Mouse (Mus musculus) hindbrain, embryonic 12.5 days (tissue): ENCODE data around the gene Car11. TPM values are rescaled to one million over a fixed set of nuclear protein-coding genes. Genes with fewer than 3 reads are reported as not detected.
"Not testable (repeated sequence)": the region's sequence is repeated elsewhere in the genome, so short reads cannot be mapped to it uniquely, and the experiment has no call there.

Source experiments
- ATAC-seq: fragments of 200-750 bp; cut with Nextera tagmentation; 2 replicates; pipeline ENCODE4 v1.8.0; 2017; ENCODE audit warnings: moderate TSS enrichment; ENCODE audit not compliant: low FRiP score
- H3K27ac ChIP-seq: fragments of 300-500 bp; sonication (generic); 2 replicates; pipeline ENCODE4 v1.5.1; 2016; ENCODE audit warnings: mild to moderate bottlenecking
- H3K27me3 ChIP-seq: fragments of 300-500 bp; sonication (generic); 2 replicates; pipeline ENCODE4 v1.6.1; 2016; ENCODE audit warnings: mild to moderate bottlenecking
- H3K36me3 ChIP-seq: fragments of 300-500 bp; sonication (generic); 2 replicates; pipeline ENCODE4 v1.6.1; 2016; ENCODE audit warnings: mild to moderate bottlenecking
- H3K4me1 ChIP-seq: fragments of 300-500 bp; sonication (generic); 2 replicates; pipeline ENCODE4 v1.6.1; 2016
- H3K4me2 ChIP-seq: fragments of 300-500 bp; sonication (generic); replicated peaks from 2 replicates; pipeline ENCODE4 v1.6.1; 2016; ENCODE audit warnings: mild to moderate bottlenecking
- H3K4me3 ChIP-seq: fragments of 300-500 bp; sonication (generic); 2 replicates; pipeline ENCODE4 v1.5.1; 2016; ENCODE audit warnings: mild to moderate bottlenecking
- H3K9ac ChIP-seq: fragments of 300-500 bp; sonication (generic); 2 replicates; pipeline ENCODE4 v1.6.1; 2016; ENCODE audit warnings: mild to moderate bottlenecking, moderate library complexity
- H3K9me3 ChIP-seq: fragments of 300-500 bp; sonication (generic); replicated peaks from 2 replicates; pipeline ENCODE4 v1.6.1; 2016; ENCODE audit warnings: mild to moderate bottlenecking
- WGBS: fragments of 180-500 bp; shearing (Covaris S2); methylation state at CpG from one replicate; pipeline ENCODE4 v1.1.7; 2016; 5-methylcytosine and 5-hydroxymethylcytosine counted together
- polyA plus RNA-seq: library from polyadenylated mRNA; unstranded; fragments of >200 nt; fragmentation: Nextera tagmentation; extraction: Ambion mirVana; gene quantifications from 2 replicates; pipeline ENCODE4 v1.2.1, GENCODE M21; 2016

Car11 gene
- 21.2 and 25.5 TPM in 2 replicates for polyA plus RNA-seq

DNA sequence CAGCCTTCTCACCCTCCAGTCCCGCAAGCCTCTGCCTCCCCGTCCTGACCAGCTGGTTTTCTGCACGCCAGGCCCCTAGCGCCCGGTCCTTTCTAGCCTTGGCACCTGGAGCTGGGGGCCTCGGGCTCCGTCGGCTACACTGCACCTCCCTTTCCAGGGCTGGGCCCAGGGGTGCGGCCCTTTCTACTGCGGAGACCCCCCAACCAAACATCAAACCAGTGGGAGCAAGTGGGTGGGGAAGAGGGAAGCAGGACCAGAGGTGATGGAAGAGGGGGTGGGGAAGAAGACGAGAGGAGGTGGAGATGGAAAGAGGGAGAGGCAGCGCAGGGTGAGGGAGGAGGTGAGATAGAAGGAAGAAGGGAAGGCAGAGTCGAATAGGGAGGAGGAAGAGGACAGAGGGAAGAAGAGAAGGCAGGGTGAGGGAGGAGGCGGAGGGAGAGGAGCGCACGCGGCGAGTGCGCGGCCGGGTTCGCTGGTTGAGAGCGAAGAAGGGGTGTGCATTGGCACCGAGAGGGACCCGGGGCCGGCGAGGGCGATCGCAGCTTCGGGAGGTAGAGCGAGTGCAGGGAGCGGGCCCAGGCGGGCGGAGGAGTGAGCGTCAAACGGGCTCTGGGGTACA is at the start of gene Car11:
Gene Car11, plus strand, starts transcription at position 321 of the 619 bp plus-strand sequence.
- Histone ChIP-seq H3K27ac (peak within 1 kb of the TSS; percentile 68), H3K27me3 (peaks cover 28% of the 10 kb centered on the region), H3K4me1 (peaks cover 45% of the 10 kb centered on the region), H3K9me3 (no peaks in the 10 kb centered on the region), H3K4me2 (peak within 1 kb of the TSS; percentile 68), H3K9ac (peak within 1 kb of the TSS; percentile 67), H3K36me3 (no peaks in the 10 kb centered on the region), H3K4me3 (peak within 1 kb of the TSS; percentile 45)
- WGBS, result 2% methylated on average over 36 of the region's 36 CpGs
- no peak for ATAC-seq

DNA sequence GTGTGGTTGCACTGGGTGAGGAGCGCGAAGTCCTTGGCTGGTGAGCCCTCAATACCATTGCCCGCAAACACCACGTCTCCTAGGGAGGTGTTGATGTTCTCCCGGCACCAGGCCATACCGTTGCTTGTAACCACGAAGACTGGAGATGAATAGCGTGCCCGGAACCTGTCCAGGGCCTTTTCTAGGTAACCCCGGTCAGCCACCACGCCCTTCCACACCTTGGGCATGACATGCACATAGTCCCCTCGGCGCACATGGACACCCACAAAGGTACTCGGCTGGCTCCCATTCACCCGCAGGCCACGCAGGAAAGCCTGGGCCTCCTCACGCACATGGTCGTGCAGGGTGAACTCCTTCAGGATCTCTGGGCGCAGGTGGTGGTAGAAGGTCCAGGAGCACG is 49.2 kb upstream of the Car11 start:
- H3K4me3 ChIP-seq, H3K27me3 ChIP-seq, ATAC-seq, H3K36me3 ChIP-seq, H3K9ac ChIP-seq, H3K9me3 ChIP-seq, H3K27ac ChIP-seq, H3K4me1 ChIP-seq, H3K4me2 ChIP-seq: not testable (repeated sequence)
- WGBS, result 93% methylated on average over 20 of the region's 20 CpGs

DNA sequence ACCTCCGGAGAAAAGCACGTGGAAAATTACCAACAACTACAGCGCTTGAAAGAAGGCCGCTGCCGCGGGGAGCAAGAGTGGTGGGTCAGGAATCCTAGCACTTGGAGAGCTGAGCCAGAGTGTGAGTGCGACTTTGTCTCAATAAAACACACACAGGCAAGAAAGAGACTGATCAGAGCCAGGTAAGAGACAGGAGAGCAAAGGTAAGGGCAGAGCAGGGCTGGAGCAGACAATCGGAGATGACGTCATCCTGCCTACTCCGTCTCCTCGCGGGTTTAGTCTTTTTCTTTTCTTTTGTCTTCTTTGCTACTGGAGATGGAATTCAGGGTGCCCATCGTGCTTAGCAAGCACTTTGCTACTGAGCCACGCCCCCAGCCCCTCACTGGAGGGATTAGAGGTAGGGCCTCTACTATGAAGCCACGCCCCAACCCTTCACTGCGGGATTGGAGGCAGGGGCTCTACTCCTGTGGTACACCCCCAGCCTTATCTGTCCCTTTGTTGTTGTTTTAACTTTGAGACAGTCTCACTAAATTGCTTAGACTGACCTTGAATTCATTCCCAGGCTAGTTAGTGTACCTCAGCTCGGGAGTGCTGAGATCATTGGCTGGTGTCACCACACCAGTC is 45.1 kb upstream of the Car11 start:
- no peak for ATAC-seq
- H3K4me3 ChIP-seq, result no peak overlapping the region
- 29% methylated on average over 17 of the region's 17 CpGs for WGBS
- H3K36me3 ChIP-seq, result no peaks in the 10 kb centered on the region
- H3K4me1 ChIP-seq, result peaks cover 5% of the 10 kb centered on the region; the same call in 1 of the 2 replicates
- no peak overlapping the region for H3K27ac ChIP-seq
- H3K4me2 ChIP-seq, result peak overlapping the region; percentile 34
- no peaks in the 10 kb centered on the region for H3K9me3 ChIP-seq
- H3K27me3 ChIP-seq, result no peaks in the 10 kb centered on the region
- no peak overlapping the region for H3K9ac ChIP-seq

GRCm38 (mm10) chr7:45660746-45661478 is 38.7 kb upstream of the Car11 start:
- H3K9ac ChIP-seq, result no peak overlapping the region
- H3K4me1 ChIP-seq, result no peaks in the 10 kb centered on the region
- no peak overlapping the region for H3K4me3 ChIP-seq
- no peak overlapping the region for H3K27ac ChIP-seq
- ATAC-seq, result no peak
- no peaks in the 10 kb centered on the region for H3K9me3 ChIP-seq
- H3K36me3 ChIP-seq, result no peaks in the 10 kb centered on the region
- H3K27me3 ChIP-seq, result no peaks in the 10 kb centered on the region
- no peak overlapping the region for H3K4me2 ChIP-seq
- WGBS, result 86% methylated on average over 11 of the region's 11 CpGs

- ATAC-seq, H3K9ac ChIP-seq, H3K9me3 ChIP-seq, H3K27ac ChIP-seq, H3K36me3 ChIP-seq, H3K27me3 ChIP-seq, H3K4me2 ChIP-seq, H3K4me1 ChIP-seq, H3K4me3 ChIP-seq: not testable (repeated sequence)
- WGBS, result 86% methylated on average over 6 of the region's 6 CpGs
These were observed 37.9 kb upstream of the Car11 start for GRCm38 (mm10) chr7:45661702-45662101.

DNA sequence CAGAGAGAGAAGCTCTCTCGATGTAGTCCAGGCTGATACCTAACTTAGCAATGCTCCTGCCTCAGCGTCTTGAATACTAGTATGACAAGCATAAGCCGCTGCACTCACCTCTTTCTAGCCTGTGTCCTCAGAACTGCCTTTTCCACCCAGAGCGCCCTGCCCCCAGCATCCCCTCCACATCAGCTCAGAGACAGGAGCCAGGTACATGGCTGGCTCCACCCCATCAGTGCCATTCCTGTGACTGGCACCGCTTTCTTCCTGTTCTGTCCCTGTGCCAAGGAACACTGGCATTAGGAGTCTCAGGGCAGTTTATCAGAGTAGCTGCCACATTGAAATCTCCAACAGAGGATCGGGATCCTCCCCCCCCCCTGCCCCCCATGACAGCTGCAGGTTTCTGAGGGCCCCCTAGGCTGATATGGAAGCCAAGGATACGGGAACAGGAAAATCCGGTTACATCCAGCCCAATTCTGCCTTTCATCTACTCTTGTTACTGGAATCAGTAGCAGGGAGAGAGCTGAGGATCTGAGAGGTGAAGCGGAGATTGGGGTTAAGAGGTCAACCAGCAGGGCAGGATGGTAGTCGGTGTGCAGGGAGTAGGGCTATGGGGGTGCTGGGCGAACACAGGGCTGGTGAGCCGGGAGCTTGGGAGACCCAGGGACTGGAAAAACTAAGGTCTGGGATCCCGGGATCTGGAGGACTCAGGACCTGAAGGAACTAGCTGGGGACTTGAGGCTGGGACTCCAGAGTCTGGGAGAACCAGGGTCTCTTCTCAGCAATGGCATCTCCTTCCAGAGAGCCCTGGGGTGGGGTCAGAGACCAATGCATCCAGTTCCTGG is 34.1 kb upstream of the Car11 start:
- H3K4me1 ChIP-seq, result no peaks in the 10 kb centered on the region
- ATAC-seq, result no peak
- no peak overlapping the region for H3K27ac ChIP-seq
- no peak overlapping the region for H3K4me2 ChIP-seq
- no peak overlapping the region for H3K4me3 ChIP-seq
- WGBS, result 58% methylated on average over 13 of the region's 13 CpGs
- 0 out of 2 replicates have a peak, but pooled peaks cover 3% of the 10 kb centered on the region for H3K27me3 ChIP-seq
- no peaks in the 10 kb centered on the region for H3K36me3 ChIP-seq
- H3K9ac ChIP-seq, result no peak overlapping the region
- no peaks in the 10 kb centered on the region for H3K9me3 ChIP-seq

GRCm38 (mm10) chr7:45666161-45666560 is 33.5 kb upstream of the Car11 start, which contains the start of gene Fut2:
Gene Fut2 (minus strand): TSS chr7:45666394.
- no peak within 1 kb of the TSS for H3K9ac ChIP-seq
- H3K4me3 ChIP-seq, result no peak within 1 kb of the TSS
- no peaks in the 10 kb centered on the region for H3K9me3 ChIP-seq
- no peak within 1 kb of the TSS for H3K4me2 ChIP-seq
- H3K27ac ChIP-seq, result no peak within 1 kb of the TSS
- no peak for ATAC-seq
- WGBS, result 81% methylated on average over 7 of the region's 7 CpGs
- no peaks in the 10 kb centered on the region for H3K4me1 ChIP-seq
- H3K36me3 ChIP-seq, result no peaks in the 10 kb centered on the region
- H3K27me3 ChIP-seq, result 0 out of 2 replicates have a peak, but pooled peaks cover 3% of the 10 kb centered on the region

GRCm38 (mm10) chr7:45667761-45668160 is 31.9 kb upstream of the Car11 start:
- no peak overlapping the region for H3K4me3 ChIP-seq
- no peaks in the 10 kb centered on the region for H3K9me3 ChIP-seq
- no peak overlapping the region for H3K9ac ChIP-seq
- H3K27ac ChIP-seq, result no peak overlapping the region
- WGBS, result 70% methylated on average over 14 of the region's 14 CpGs
- H3K27me3 ChIP-seq, result 0 out of 2 replicates have a peak, but pooled peaks cover 3% of the 10 kb centered on the region
- H3K4me2 ChIP-seq, result no peak overlapping the region
- no peaks in the 10 kb centered on the region for H3K4me1 ChIP-seq
- no peaks in the 10 kb centered on the region for H3K36me3 ChIP-seq
- ATAC-seq, result no peak

DNA sequence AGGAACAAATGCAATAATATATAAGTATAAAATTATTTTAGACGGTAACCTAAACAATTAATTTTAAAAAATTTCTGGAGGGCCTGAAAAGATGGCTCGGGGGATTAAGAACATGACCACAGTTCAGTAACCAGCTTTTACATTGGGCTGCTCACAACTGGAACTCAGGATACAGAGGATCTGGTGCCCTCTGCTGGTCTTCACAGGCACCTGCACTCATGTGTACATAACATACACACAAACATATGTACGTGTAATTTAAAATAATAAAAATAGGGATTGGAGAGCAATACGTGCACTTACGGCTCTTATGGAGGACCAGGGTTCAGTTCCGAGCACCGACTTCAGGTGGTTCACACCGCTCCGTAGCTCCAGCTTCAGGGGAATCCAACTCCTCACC is 30.7 kb upstream of the Car11 start:
- no peak for ATAC-seq
- H3K9me3 ChIP-seq, result no peaks in the 10 kb centered on the region
- H3K36me3 ChIP-seq, result no peaks in the 10 kb centered on the region
- no peak overlapping the region for H3K9ac ChIP-seq
- 0 out of 2 replicates have a peak, but pooled peaks cover 3% of the 10 kb centered on the region for H3K27me3 ChIP-seq
- H3K4me1 ChIP-seq, result no peaks in the 10 kb centered on the region
- H3K27ac ChIP-seq, result no peak overlapping the region
- no peak overlapping the region for H3K4me2 ChIP-seq
- no peak overlapping the region for H3K4me3 ChIP-seq
- 96% methylated on average over 9 of the region's 9 CpGs for WGBS

GRCm38 (mm10) chr7:45677627-45678295 is 21.9 kb upstream of the Car11 start:
- Histone ChIP-seq H3K9ac (no peak overlapping the region), H3K4me1 (peaks cover 4% of the 10 kb centered on the region; the same call in 1 of the 2 replicates), H3K36me3 (no peaks in the 10 kb centered on the region), H3K9me3 (no peaks in the 10 kb centered on the region), H3K27me3 (no peaks in the 10 kb centered on the region), H3K4me3 (no peak overlapping the region), H3K27ac (no peak overlapping the region), H3K4me2 (no peak overlapping the region)
- WGBS, result 82% methylated on average over 7 of the region's 7 CpGs
- ATAC-seq, result no peak

- Histone ChIP-seq H3K9ac (no peak overlapping the region), H3K4me3 (no peak overlapping the region), H3K36me3 (no peaks in the 10 kb centered on the region), H3K27me3 (peaks cover 2% of the 10 kb centered on the region; the same call in 1 of the 2 replicates), H3K4me1 (peaks cover 8% of the 10 kb centered on the region; the same call in 1 of the 2 replicates), H3K27ac (no peak overlapping the region), H3K4me2 (no peak overlapping the region), H3K9me3 (no peaks in the 10 kb centered on the region)
- 93% methylated on average over 14 of the region's 14 CpGs for whole genome bisulfite sequencing
- no peak for ATAC-seq
These were observed 21.1 kb upstream of the Car11 start for GRCm38 (mm10) chr7:45678513-45678912.
